Mouse (Mus musculus) bone marrow, adult 2 months (tissue): ENCODE data around the gene Myo3b.

Experiments
- CTCF ChIP-seq: fragments of 200-500 bp; IDR thresholded peaks from 2 replicates; pipeline ENCODE4 v1.5.1; 2011; ENCODE audit warnings: low read length, control low read depth; ENCODE audit not compliant: control insufficient read depth, insufficient read depth
- POLR2A ChIP-seq: fragments of 200-500 bp; IDR thresholded peaks from 2 replicates; pipeline ENCODE4 v1.6.1; 2011; ENCODE audit warnings: low read depth, mild to moderate bottlenecking, control low read depth, low read length, borderline replicate concordance; ENCODE audit not compliant: control insufficient read depth

- TF ChIP-seq CTCF (no peak), POLR2A (no peak)
These were observed 30.9 kb downstream of the Myo3b start for GRCm38 (mm10) chr2:70069861-70070260.
